Mouse (Mus musculus) CH12.LX (cell line): Measurements from ENCODE around the gene Bnc2. TPM values are rescaled to one million over a fixed set of nuclear protein-coding genes. Genes with fewer than 3 reads are reported as not detected.

Source experiments
- DNase-seq: peaks from one replicate; pipeline ENCODE4 v3.0.0-alpha.2; 2013; ENCODE audit errors: extremely low read depth
- H3K27ac ChIP-seq: 2 replicates; pipeline ENCODE4 v1.5.1; 2012; ENCODE audit warnings: low read depth, mild to moderate bottlenecking, control low read depth, moderate library complexity; ENCODE audit not compliant: insufficient read depth
- H3K27me3 ChIP-seq: replicated peaks from 2 replicates; pipeline ENCODE3; 2012; ENCODE audit warnings: inconsistent platforms
- H3K36me3 ChIP-seq, 2 experiments: replicated peaks in 1 of 2; 2 replicates each; pipeline versions ENCODE3 to v1.6.1; 2012; ENCODE audit warnings: inconsistent platforms in 1 of 2, low read length in 1 of 2, mild to moderate bottlenecking in 1 of 2, mixed read lengths in 1 of 2, moderate library complexity in 1 of 2; ENCODE audit not compliant: control insufficient read depth in 1 of 2, insufficient read depth in 1 of 2
- H3K4me1 ChIP-seq, 2 experiments: 2 replicates each; pipeline ENCODE4 v1.6.1; 2012; ENCODE audit warnings: inconsistent platforms in 1 of 2, moderate library complexity in 1 of 2; ENCODE audit not compliant: insufficient read depth in 2 of 2, control insufficient read depth in 1 of 2
- H3K4me2 ChIP-seq: 2 replicates; pipeline ENCODE4 v1.6.1; 2012; ENCODE audit warnings: low read depth, mild to moderate bottlenecking, control low read depth; ENCODE audit not compliant: poor library complexity, insufficient read depth, severe bottlenecking
- H3K4me3 ChIP-seq, 3 experiments: fragments of 150-350 bp in 1 of 3; sonication (generic) in 1 of 3; replicated peaks in 1 of 3; 2 replicates each; pipeline versions ENCODE3 to v1.5.1; 2011 to 2012; ENCODE audit warnings: low read depth in 2 of 3, low read length in 2 of 3, mild to moderate bottlenecking in 2 of 3, moderate library complexity in 2 of 3, control low read depth in 1 of 3, improper control_type of control experiment in 1 of 3, inconsistent platforms in 1 of 3, mixed read lengths in 1 of 3; ENCODE audit not compliant: poor library complexity in 1 of 3
- H3K79me2 ChIP-seq: replicated peaks from 2 replicates; pipeline ENCODE4 v1.6.1; 2012; ENCODE audit warnings: mild to moderate bottlenecking, moderate library complexity; ENCODE audit not compliant: control insufficient read depth, poor library complexity, insufficient read depth, severe bottlenecking; ENCODE audit errors: extremely low read depth
- H3K9ac ChIP-seq: 2 replicates; pipeline ENCODE4 v1.6.1; 2012; ENCODE audit warnings: low read depth, mild to moderate bottlenecking, control low read depth, moderate library complexity; ENCODE audit not compliant: insufficient read depth
- H3K9me3 ChIP-seq: replicated peaks from 2 replicates; pipeline ENCODE3; 2012; ENCODE audit warnings: low read length, inconsistent platforms, mixed read lengths
- CHD2 ChIP-seq: IDR thresholded peaks from 2 replicates; pipeline ENCODE4 v1.6.1; 2011; ENCODE audit warnings: low read length, improper control_type of control experiment
- ETS1 ChIP-seq: conservative IDR thresholded peaks from 2 replicates; pipeline ENCODE4 v1.6.1; 2012; ENCODE audit warnings: low read depth, mild to moderate bottlenecking, inconsistent platforms, low read length, improper control_type of control experiment, moderate library complexity
- GABPA ChIP-seq: IDR thresholded peaks from 2 replicates; pipeline ENCODE4 v1.6.1; 2012; ENCODE audit warnings: low read depth, low read length, improper control_type of control experiment, inconsistent platforms; ENCODE audit not compliant: insufficient replicate concordance
- IRF4 ChIP-seq: IDR thresholded peaks from 2 replicates; pipeline ENCODE4 v1.6.1; 2014; ENCODE audit warnings: low read depth, mild to moderate bottlenecking, inconsistent platforms, low read length, improper control_type of control experiment
- JUN ChIP-seq: IDR thresholded peaks from 2 replicates; pipeline ENCODE4 v1.6.1; 2011; ENCODE audit warnings: low read depth, mild to moderate bottlenecking, low read length, improper control_type of control experiment, moderate library complexity; ENCODE audit not compliant: insufficient read depth
- MAFK ChIP-seq: IDR thresholded peaks from 2 replicates; pipeline ENCODE4 v1.6.1; 2011; ENCODE audit warnings: low read length, improper control_type of control experiment; ENCODE audit not compliant: insufficient replicate concordance
- MAZ ChIP-seq: IDR thresholded peaks from 2 replicates; pipeline ENCODE4 v1.6.1; 2012; ENCODE audit warnings: low read depth, mild to moderate bottlenecking, inconsistent platforms, low read length, improper control_type of control experiment, moderate library complexity
- MEF2A ChIP-seq: IDR thresholded peaks from 2 replicates; pipeline ENCODE4 v1.6.1; 2014; ENCODE audit warnings: low read depth, mild to moderate bottlenecking, inconsistent platforms, low read length, improper control_type of control experiment, borderline replicate concordance
- MXI1 ChIP-seq: IDR thresholded peaks from 2 replicates; pipeline ENCODE4 v1.6.1; 2011; ENCODE audit warnings: mild to moderate bottlenecking, low read depth, low read length, improper control_type of control experiment
- MYC ChIP-seq: IDR thresholded peaks from 2 replicates; pipeline ENCODE4 v1.6.1; 2011; ENCODE audit warnings: low read depth, mild to moderate bottlenecking, improper control_type of control experiment, low read length
- NRF1 ChIP-seq: IDR thresholded peaks from 2 replicates; pipeline ENCODE4 v1.6.1; 2014; ENCODE audit warnings: low read depth, mild to moderate bottlenecking, inconsistent platforms, low read length, improper control_type of control experiment, moderate library complexity
- PAX5 ChIP-seq: IDR thresholded peaks from 2 replicates; pipeline ENCODE4 v1.6.1; 2012; ENCODE audit warnings: low read length, inconsistent platforms, mixed read lengths
- POLR2A ChIP-seq: IDR thresholded peaks from 2 replicates; pipeline ENCODE4 v1.6.1; 2011; ENCODE audit warnings: low read depth, mild to moderate bottlenecking, improper control_type of control experiment, low read length
- RCOR1 ChIP-seq: conservative IDR thresholded peaks from 2 replicates; pipeline ENCODE4 v1.6.1; 2012; ENCODE audit warnings: low read depth, mild to moderate bottlenecking, inconsistent platforms, low read length, improper control_type of control experiment
- SMC3 ChIP-seq: IDR thresholded peaks from 2 replicates; pipeline ENCODE4 v1.6.1; 2011; ENCODE audit warnings: low read depth, low read length, improper control_type of control experiment
- TBP ChIP-seq: conservative IDR thresholded peaks from 2 replicates; pipeline ENCODE4 v1.6.1; 2011; ENCODE audit warnings: low read depth, low read length, improper control_type of control experiment
- TCF12 ChIP-seq: IDR thresholded peaks from 2 replicates; pipeline ENCODE4 v1.6.1; 2014; ENCODE audit warnings: low read depth, mild to moderate bottlenecking, inconsistent platforms, low read length, improper control_type of control experiment
- UBTF ChIP-seq: IDR thresholded peaks from 2 replicates; pipeline ENCODE4 v1.6.1; 2012; ENCODE audit warnings: low read depth, mild to moderate bottlenecking, inconsistent platforms, low read length, improper control_type of control experiment, moderate library complexity
- USF2 ChIP-seq: conservative IDR thresholded peaks from 2 replicates; pipeline ENCODE4 v1.6.1; 2011; ENCODE audit warnings: low read depth, low read length, improper control_type of control experiment
- ZC3H11A ChIP-seq: IDR thresholded peaks from 2 replicates; pipeline ENCODE4 v1.6.1; 2012; ENCODE audit warnings: low read depth, mild to moderate bottlenecking, inconsistent platforms, low read length, improper control_type of control experiment
- ZKSCAN1 ChIP-seq: IDR thresholded peaks from 2 replicates; pipeline ENCODE4 v1.6.1; 2012; ENCODE audit warnings: low read depth, inconsistent platforms, low read length, improper control_type of control experiment, borderline replicate concordance
- ZMIZ1 ChIP-seq: IDR thresholded peaks from 2 replicates; pipeline ENCODE4 v1.6.1; 2012; ENCODE audit warnings: low read depth, mild to moderate bottlenecking, inconsistent platforms, low read length, improper control_type of control experiment
- dilution Hi-C: fragments of 300-500 bp; cut with MboI; formaldehyde crosslinking; loops from 2 replicates; pipeline ENCODE4 v1.14.3; 2020; ENCODE audit warnings: low sequenced_read_pairs; ENCODE audit not compliant: extremely low pct_unique_long_range_greater_than_20kb, extremely low pct_ligation_motif_present
- in situ Hi-C: fragments of 300-500 bp; cut with MboI; formaldehyde crosslinking; loops from 3 replicates; pipeline ENCODE4 v1.14.3; 2019; ENCODE audit warnings: low sequenced_read_pairs, low pct_ligation_motif_present, low pct_unique_long_range_greater_than_20kb, mixed read lengths
- polyA plus RNA-seq: library from polyadenylated mRNA; unstranded; fragments of >175 nt; gene quantifications from 2 replicates; pipeline ENCODE4 v1.2.1, GENCODE M21; 2012; ENCODE audit warnings: low read depth; ENCODE audit not compliant: insufficient read length
- total RNA-seq, 2 experiments: library from RNA; depleted of rRNA; stranded (reverse); fragments of 300-350 nt in 1 of 2; fragments of >200 nt in 1 of 2; gene quantifications; 2 replicates each; pipeline ENCODE4 v1.2.3; 2012 to 2014

Gene Bnc2
- total and polyA plus RNA-seq, 3 experiments, result not detected

DNA sequence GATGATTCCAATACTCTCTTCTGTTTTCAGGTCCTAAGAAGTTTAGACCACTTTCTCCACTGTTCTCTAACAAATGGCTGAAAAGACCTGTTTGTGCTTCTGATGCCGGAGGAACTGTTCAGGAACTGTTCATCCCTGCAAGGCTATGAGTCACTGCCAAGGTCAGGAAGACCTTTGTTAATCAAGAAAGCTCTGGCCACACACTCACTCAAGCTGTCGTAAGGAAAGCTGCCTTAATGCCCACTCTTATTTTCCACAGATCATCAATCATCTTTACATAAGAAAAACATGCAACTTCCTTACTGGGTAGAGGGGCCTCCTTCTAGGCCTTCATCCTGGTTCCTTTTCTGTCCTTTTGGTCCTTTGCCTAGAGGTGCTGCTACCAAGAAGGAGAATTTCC, 322.4 kb downstream of the Bnc2 start:
- no peak overlapping the region for H3K4me2 ChIP-seq
- H3K27ac ChIP-seq, result no peak overlapping the region
- TF ChIP-seq IRF4 (no peak), MAFK (no peak), SMC3 (no peak), MXI1 (no peak), USF2 (no peak), JUN (no peak), GABPA (no peak), PAX5 (no peak), CHD2 (no peak), ZMIZ1 (no peak), MEF2A (no peak), RCOR1 (no peak), MYC (no peak), ZC3H11A (no peak), POLR2A (no peak), NRF1 (no peak), TBP (no peak), ETS1 (no peak), MAZ (no peak)
- no peak overlapping the region for H3K9ac ChIP-seq
- H3K4me1 ChIP-seq, result no peaks in the 10 kb centered on the region
- no peaks in the 10 kb centered on the region for H3K79me2 ChIP-seq
- peaks cover 49% of the 10 kb centered on the region for H3K9me3 ChIP-seq
- no peaks in the 10 kb centered on the region for H3K36me3 ChIP-seq
- dilution Hi-C loops, result no loop called here
- H3K4me3 ChIP-seq, result no peak overlapping the region
- in situ Hi-C loops, result no loop called here
- no peaks in the 10 kb centered on the region for H3K27me3 ChIP-seq
- no peak for DNase-seq

GRCm38 (mm10) chr4:84349536-84349935, 325.5 kb downstream of the Bnc2 start:
- Histone ChIP-seq H3K27me3 (no peaks in the 10 kb centered on the region), H3K4me1 (no peaks in the 10 kb centered on the region), H3K4me3 (no peak overlapping the region), H3K79me2 (no peaks in the 10 kb centered on the region), H3K27ac (no peak overlapping the region), H3K4me2 (no peak overlapping the region), H3K36me3 (no peaks in the 10 kb centered on the region), H3K9ac (no peak overlapping the region), H3K9me3 (peaks cover 50% of the 10 kb centered on the region)
- in situ Hi-C loops, result no loop called here
- dilution Hi-C loops, result no loop called here
- TF ChIP-seq GABPA, result no peak
- TF ChIP-seq ZKSCAN1, result no peak
- no peak for TF ChIP-seq SMC3
- no peak for TF ChIP-seq IRF4
- no peak for TF ChIP-seq UBTF
- TF ChIP-seq MAFK, result no peak
- no peak for TF ChIP-seq TCF12
- no peak for DNase-seq
